Mouse (Mus musculus) liver, adult (tissue): ENCODE measurements around the gene Myo5c.

Experiments used
- GATA4 ChIP-seq: IDR thresholded peaks from 2 replicates; pipeline ENCODE4 v1.6.1; 2014; ENCODE audit warnings: mild to moderate bottlenecking, low read length; ENCODE audit not compliant: insufficient replicate concordance

Gene Myo5c

DNA sequence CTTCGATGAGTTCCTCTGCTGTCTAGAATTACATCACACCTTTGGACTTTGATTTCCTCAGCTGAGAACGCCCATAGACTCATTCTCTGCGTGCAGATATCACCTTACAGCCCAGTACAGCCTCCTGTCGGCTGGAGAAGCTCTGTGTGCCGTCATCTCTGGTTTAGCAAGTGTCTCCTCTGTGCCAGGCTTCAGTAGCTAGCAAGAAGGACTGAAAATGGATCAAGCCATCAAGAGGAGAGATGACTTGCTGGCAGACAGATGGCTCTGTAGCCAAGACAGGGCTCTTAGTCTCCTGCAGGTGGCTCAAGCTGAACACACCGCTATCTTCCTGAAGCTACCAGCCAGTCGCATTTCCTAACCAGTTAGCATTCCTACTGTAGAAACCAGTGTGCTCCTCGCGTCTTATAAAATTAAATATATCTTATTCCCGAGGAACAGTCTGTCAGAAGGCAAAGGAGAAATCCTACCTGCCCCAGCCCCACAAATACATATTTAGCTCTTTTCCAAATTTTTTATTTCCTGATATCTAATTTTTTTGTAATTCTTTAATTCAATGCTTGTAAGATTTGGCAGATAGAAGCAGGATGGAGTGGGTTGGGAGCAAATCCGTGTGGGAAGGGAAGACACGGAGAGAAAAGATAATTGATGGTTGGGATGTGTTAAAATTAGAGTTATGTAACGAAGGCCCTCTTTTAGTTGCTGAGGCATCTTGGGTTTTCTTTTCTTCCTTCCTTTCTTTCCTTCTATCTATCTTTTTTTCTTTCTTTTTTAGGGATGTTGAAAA is 90.5 kb downstream of the Myo5c start:
- no peak for TF ChIP-seq GATA4

DNA sequence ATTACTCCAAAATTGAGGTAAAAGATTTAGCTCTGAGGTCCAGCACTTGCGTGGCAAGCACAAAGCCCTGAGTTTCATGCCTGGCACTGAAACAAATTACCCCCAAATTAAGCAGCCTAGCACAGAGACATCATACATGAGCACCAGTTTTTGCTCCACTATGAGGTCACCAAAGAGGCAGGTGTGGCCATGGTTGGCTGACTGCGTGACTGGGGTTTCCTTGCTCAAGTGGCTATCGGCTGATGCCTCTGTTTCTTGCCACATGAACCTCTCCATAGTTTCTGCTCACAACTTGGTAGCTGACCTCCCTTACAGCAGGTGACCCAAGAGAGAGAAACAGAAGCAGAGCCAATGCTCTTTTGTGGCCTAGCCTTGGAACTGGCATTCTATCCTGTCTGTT is 96.2 kb downstream of the Myo5c start:
- no peak for TF ChIP-seq GATA4

DNA sequence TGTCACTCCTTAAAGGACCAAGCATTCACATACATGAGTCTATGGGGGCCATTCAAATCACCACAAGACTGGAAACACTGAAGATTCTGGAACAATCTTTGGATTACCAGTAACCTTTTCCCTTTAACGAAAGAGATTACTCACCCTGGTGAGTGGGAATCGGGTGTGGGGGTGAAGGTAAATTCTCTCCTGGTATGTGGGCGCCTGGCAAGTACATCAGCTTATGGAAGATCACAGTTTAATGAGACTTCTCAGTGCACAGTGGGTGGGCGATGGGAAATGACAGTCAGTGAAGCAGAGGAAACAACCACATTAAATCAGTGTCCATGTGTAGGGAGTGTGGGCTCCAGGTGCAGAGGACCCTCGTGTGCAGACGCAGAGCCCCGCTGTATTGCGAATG is 99.0 kb downstream of the Myo5c start:
- TF ChIP-seq GATA4: no peak

DNA sequence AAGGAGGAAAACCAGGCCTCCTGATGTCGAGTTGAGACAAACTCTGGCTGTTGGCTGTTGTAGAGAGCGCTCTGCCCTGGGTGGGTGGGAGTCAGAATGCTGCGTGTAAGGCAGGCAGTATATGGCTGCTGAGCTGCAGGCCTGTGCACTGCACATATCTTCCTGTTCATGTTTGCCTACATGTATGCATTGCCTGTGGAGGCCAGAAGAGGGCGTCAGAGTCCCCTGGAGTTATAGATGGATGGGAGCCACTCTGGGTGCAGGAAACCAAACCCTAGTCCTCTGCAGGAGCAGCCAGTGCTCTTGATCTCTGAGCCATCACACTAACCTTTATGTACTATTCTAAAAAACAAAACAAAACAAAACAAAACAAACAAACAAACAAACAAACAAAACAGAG is 102.6 kb downstream of the Myo5c start:
- TF ChIP-seq GATA4: no peak

DNA sequence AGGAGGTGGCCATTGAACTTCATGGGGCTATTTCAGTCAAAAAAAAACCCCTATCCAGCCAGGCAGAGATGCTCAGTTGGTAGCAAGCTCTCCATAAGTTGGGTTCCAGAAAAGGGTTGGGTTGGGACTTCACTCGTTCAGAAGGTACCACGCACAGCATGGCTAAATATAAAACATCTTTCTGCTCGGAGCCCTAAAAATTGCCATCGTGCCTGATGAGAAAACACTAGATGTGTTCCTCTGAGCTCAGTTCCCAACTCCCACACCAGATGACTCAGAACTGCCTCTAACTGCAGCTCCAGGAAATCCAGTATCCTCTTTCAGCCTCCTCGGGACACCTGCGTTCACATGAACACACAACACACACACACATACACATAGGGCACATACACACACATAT is 106.2 kb downstream of the Myo5c start:
- TF ChIP-seq GATA4: no peak

DNA sequence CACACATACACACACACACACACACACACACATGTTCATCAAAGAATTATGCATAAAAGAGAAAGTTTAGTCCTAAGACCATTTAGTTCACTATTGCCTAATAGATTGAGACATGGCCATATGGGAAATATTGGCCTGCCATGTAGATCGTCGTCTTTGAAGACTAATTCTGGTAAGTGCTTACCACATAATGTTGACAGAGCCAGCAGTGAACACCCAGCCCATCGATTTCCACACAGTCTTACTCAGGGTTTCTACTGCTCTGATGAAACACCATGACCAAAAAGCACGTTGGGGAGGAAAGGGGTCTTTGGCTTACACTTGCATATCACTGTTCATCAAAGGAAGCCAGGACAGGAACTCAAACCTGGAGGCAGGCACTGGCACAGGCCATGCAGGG is 110.6 kb downstream of the Myo5c start:
- TF ChIP-seq GATA4: no peak

DNA sequence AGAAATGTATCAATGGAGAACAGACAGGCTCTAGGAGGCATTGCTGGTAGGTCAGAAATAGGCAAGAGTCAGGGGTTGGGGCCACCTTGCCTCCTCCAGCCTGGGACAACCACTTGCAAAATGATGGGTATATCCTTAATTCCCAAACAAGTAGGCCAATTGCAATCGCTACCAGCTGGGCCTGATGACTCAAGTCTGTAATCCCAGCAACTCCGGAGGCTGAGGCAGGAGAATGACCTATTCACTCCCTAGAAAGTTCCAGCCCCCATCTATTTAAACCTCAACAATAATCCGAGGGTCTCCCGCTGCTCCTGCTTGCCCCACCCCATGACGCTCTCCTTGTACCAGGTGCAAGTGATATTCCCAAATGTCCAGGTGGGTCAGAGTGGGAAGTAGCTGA is 115.6 kb downstream of the Myo5c start, which contains the start of gene Bcl2l10:
Bcl2l10 (plus strand) TSS at position 301 of the 400 bp plus-strand sequence.
- no peak for TF ChIP-seq GATA4

DNA sequence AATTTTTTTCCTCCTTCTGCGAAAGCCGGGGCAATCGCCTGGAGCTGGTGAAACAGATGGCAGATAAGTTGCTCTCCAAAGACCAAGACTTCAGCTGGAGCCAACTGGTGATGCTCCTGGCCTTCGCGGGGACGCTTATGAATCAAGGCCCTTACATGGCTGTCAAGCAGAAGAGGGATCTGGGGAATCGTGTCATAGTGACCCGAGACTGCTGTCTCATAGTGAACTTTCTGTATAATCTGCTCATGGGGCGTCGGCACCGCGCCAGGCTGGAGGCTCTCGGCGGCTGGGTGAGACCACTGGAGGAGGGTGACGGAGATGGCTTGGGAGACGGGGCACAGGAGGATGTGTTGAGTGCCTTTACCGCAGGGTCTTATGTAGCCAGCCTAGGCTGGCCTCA is 116.2 kb downstream of the Myo5c start:
- no peak for TF ChIP-seq GATA4

DNA sequence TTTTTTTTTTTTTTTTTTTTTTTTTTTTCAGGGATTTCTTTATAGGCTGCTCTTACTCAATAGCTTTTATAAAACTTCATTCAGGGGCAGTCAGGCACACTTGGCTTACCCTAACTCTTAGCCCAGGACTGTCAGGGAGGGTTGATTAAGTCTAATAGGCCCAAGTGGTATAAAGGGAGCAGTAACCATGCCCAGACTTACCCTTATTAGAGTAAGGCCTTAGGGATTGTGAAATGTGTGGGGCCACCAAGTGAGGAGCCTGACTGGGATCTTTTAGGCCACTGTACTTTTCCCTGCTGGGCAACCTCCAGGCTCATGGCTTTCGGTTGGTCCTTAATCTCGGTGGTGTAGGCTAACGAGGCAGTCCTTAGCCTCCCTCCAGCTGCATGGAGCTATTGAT is 116.8 kb downstream of the Myo5c start:
- no peak for TF ChIP-seq GATA4

DNA sequence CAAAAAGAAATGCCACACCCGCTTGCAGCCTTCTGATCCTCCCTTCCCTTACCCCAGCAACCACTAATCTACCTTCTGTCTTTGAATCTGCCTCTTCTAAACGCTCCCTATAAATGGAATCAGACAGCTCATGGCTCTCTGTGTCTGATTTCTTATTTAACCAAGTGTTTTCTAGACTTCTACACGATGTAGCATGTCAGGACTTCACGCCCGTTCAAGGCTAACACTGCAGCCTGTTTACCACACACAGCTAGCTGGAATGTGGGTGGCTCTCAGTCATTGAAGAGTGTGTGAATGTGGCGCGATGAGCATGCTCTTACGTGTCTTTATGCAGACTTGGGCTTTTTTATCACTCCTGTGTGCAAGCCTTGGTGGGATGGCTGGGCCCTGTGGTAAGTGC is 121.3 kb downstream of the Myo5c start:
- TF ChIP-seq GATA4: no peak
